Mouse (Mus musculus): Measurements from ENCODE around the gene Gm21541.
"Not testable (repeated sequence)": the region's sequence is repeated elsewhere in the genome, so short reads cannot be mapped to it uniquely, and the experiment has no call there.

Gene Gm21541

GRCm38 (mm10) chr4:41903310-41903709 is at the start of gene Gm21541:
TSS of gene Gm21541 (plus strand) at chr4:41903610.
- in situ Hi-C loops (cut with MboI, MseI) = not testable (repeated sequence)

GRCm38 (mm10) chr4:41941272-41941671 is 37.9 kb downstream of the Gm21541 start, which contains the start of gene Gm20878:
TSS of gene Gm20878 (plus strand) at chr4:41941572.
- in situ Hi-C loops (cut with MboI, MseI) = not testable (repeated sequence)
